Comparison of ENCODE assay signal across 8 mouse cellular contexts in genomic region chr6:88196054-88196732, GRCm38 (mm10). TPM values are rescaled to one million over a fixed set of nuclear protein-coding genes. Genes with fewer than 3 reads are reported as not detected.
DNase-seq lines count a peak whose midpoint lies in the region; ATAC-seq and TF ChIP-seq lines count a peak whose summit lies in the region.
"Had no signal": no experiment of that assay in that cellular context is flagged by ENCODE, and none has a peak within 500 bp of the region (broad histone marks: within the 10 kb centered on the region; RNA-seq: fewer than 3 reads in every experiment).

No protein-coding gene starts in this region.

- intact Hi-C loops in gastrocnemius, postnatal 14 days (cut with DNase I; ENCODE audit: low total_unique reads): loop anchor here (10.0 kb wide), 1 partner anchor 219 kb away; no protein-coding TSS in a partner anchor

- WGBS in heart, embryonic 12.5 days: 4% methylated on average over 33 of the region's 33 CpGs
- 13% methylated on average over 33 of the region's 33 CpGs for WGBS in liver, embryonic 14.5 days (ENCODE audit: insufficient replicate concordance)

- no peak for ATAC-seq in megakaryocyte, adult 5-6 weeks (ENCODE audit: poor library complexity, severe bottlenecking)
- ATAC-seq in heart, embryonic 12.5 days (ENCODE audit: insufficient number of reproducible peaks, low FRiP score): no peak
- no peak for ATAC-seq in liver, embryonic 14.5 days (ENCODE audit: insufficient read depth)
- no peak for ATAC-seq in erythroblast, adult 5-6 weeks (replicated peaks; ENCODE audit: low FRiP score, poor library complexity, severe bottlenecking)

- no peak for TF ChIP-seq CTCF in liver, embryonic 14.5 days (IDR thresholded peaks at IDR 0.05; ENCODE audit: low read depth)

- DNase-seq in liver, embryonic 14.5 days (ENCODE audit: low read depth in 3 of 3, low spot score in 3 of 3): no peak
- DNase-seq in gastrocnemius, postnatal 14 days: no peak
- no peak for DNase-seq in spleen, postnatal 10 days (ENCODE audit: low spot score in 2 of 2)

- peaks cover 95% of the 10 kb centered on the region for H3K27me3 ChIP-seq in megakaryocyte, embryonic 14.5 days (replicated peaks)
- peaks cover 99% of the 10 kb centered on the region for H3K27me3 ChIP-seq in heart, embryonic 12.5 days (replicated peaks)
- H3K27me3 ChIP-seq in liver, embryonic 14.5 days (ENCODE audit: control insufficient read depth, insufficient read depth, low read length): peaks cover 99% of the 10 kb centered on the region

- peak overlapping the region; percentile 90 for H3K4me2 ChIP-seq in heart, embryonic 12.5 days
- H3K4me2 ChIP-seq in liver, embryonic 14.5 days (ENCODE audit: low read depth): peak overlapping the region; percentile 62

- peak overlapping the region; percentile 97 for H3K4me3 ChIP-seq in megakaryocyte, embryonic 14.5 days (replicated peaks)
- H3K4me3 ChIP-seq in heart, embryonic 12.5 days: peak overlapping the region; percentile 56
- H3K4me3 ChIP-seq in liver, embryonic 14.5 days (ENCODE audit: insufficient read depth in 1 of 2, low read depth in 2 of 2, low read length in 2 of 2): peak overlapping the region in 1 of 2 experiments; percentile 27; a peak in 2 of 4 replicates

- no peak for TF ChIP-seq EP300 in liver, embryonic 14.5 days (IDR thresholded peaks at IDR 0.05; ENCODE audit: low read depth)

- 0 out of 2 replicates have a peak overlapping the region, but pooled peaks have one; percentile 36 for H3K27ac ChIP-seq in heart, embryonic 12.5 days (ENCODE audit: poor library complexity, severe bottlenecking)
- no peak overlapping the region for H3K27ac ChIP-seq in liver, embryonic 14.5 days

- H3K9ac ChIP-seq in heart, embryonic 12.5 days: peak overlapping the region; percentile 76
- H3K9ac ChIP-seq in liver, embryonic 14.5 days (replicated peaks): no peak overlapping the region

- no peaks in the 10 kb centered on the region for H3K9me3 ChIP-seq in megakaryocyte, embryonic 14.5 days
- H3K9me3 ChIP-seq in heart, embryonic 12.5 days (replicated peaks): no peaks in the 10 kb centered on the region
- H3K9me3 ChIP-seq in liver, embryonic 14.5 days (ENCODE audit: control insufficient read depth, low read length): no peaks in the 10 kb centered on the region

- H3K4me1 ChIP-seq in megakaryocyte, embryonic 14.5 days: peaks cover 91% of the 10 kb centered on the region
- H3K4me1 ChIP-seq in heart, embryonic 12.5 days (replicated peaks): peaks cover 44% of the 10 kb centered on the region
- H3K4me1 ChIP-seq in liver, embryonic 14.5 days (replicated peaks; ENCODE audit: control insufficient read depth in 2 of 2, insufficient read depth in 2 of 2, low read length in 1 of 2): 0 out of 4 replicates have a peak, but pooled peaks cover 0 to 3% of the 10 kb centered on the region in 2 experiments

- H3K36me3 ChIP-seq in megakaryocyte, embryonic 14.5 days (replicated peaks; ENCODE audit: low read length): peaks cover 16% of the 10 kb centered on the region
- H3K36me3 ChIP-seq in heart, embryonic 12.5 days: no peaks in the 10 kb centered on the region
- no peaks in the 10 kb centered on the region for H3K36me3 ChIP-seq in liver, embryonic 14.5 days (replicated peaks; ENCODE audit: control insufficient read depth, insufficient read depth, low read depth)

RNA-seq across cellular contexts. Expression of gene Gata2, which starts 2.5 kb away (rescaled TPM):
- 160 and 266 TPM in 2 replicates for polyA plus RNA-seq in megakaryocyte, embryonic 14.5 days (2012; ENCODE audit: insufficient read depth, low replicate concordance)
- 21.4 and 22.3 TPM in 2 replicates for total RNA-seq in megakaryocyte, adult 5-6 weeks (2015)
- total RNA-seq in megakaryocyte, adult 5-6 weeks (2017): 11.3 and 13.5 TPM in 2 replicates
- polyA plus RNA-seq in heart, embryonic 12.5 days (2016; fragmentation: Nextera tagmentation; extraction: Ambion mirVana): 20.8 and 21.3 TPM in 2 replicates
- polyA plus RNA-seq in liver, embryonic 14.5 days (2012; rRNA removed): 2.4 and 2.8 TPM in 2 replicates
- 3.1 and 3.9 TPM in 2 replicates for polyA plus RNA-seq in liver, embryonic 14.5 days (2014; fragmentation: Nextera tagmentation; extraction: Ambion mirVana)
- total RNA-seq in erythroblast, adult 5-6 weeks (2015; ENCODE audit: low replicate concordance): 3.8 and 9.4 TPM in 2 replicates
- total RNA-seq in erythroblast, adult 5-6 weeks (2017; ENCODE audit: low replicate concordance): 4.4 and 7.9 TPM in 2 replicates
- 1 to 10 TPM; 5.4 to 7.4 TPM for total RNA-seq in gastrocnemius, postnatal 14 days (2021)

RNA-seq across cellular contexts. Expression of gene Dnajb8, which starts 25.9 kb away (rescaled TPM):
- polyA plus RNA-seq in megakaryocyte, embryonic 14.5 days (2012; ENCODE audit: insufficient read depth, low replicate concordance): not detected in 2 replicates
- total RNA-seq in megakaryocyte, adult 5-6 weeks (2015): not detected in 2 replicates
- not detected in 2 replicates for total RNA-seq in megakaryocyte, adult 5-6 weeks (2017)
- not detected in 2 replicates for polyA plus RNA-seq in heart, embryonic 12.5 days (2016; fragmentation: Nextera tagmentation; extraction: Ambion mirVana)
- not detected in 2 replicates for polyA plus RNA-seq in liver, embryonic 14.5 days (2012; rRNA removed)
- not detected in 2 replicates for polyA plus RNA-seq in liver, embryonic 14.5 days (2014; fragmentation: Nextera tagmentation; extraction: Ambion mirVana)
- total RNA-seq in erythroblast, adult 5-6 weeks (2015; ENCODE audit: low replicate concordance): not detected in 2 replicates
- not detected in 2 replicates for total RNA-seq in erythroblast, adult 5-6 weeks (2017; ENCODE audit: low replicate concordance)
- total RNA-seq in gastrocnemius, postnatal 14 days (2021): not detected
- total RNA-seq: neutrophil, adult 5-6 weeks had no signal
